Mouse (Mus musculus) thymus, postnatal 14 days (tissue): ENCODE results near the gene Zfp598.
A peak's percentile ranks its signal among the peaks of the same experiment; 100 is the strongest.
"Not testable (repeated sequence)": the region's sequence is repeated elsewhere in the genome, so short reads cannot be mapped to it uniquely, and the experiment has no call there.

Experiments used
- DNase-seq: peaks from one replicate; pipeline ENCODE4 v3.0.0; 2021

The Zfp598 gene

GRCm38 (mm10) chr17:24647493-24647892 is 22.0 kb upstream of the Zfp598 start:
- no peak for DNase-seq

- DNase-seq: no peak
Observed at GRCm38 (mm10) chr17:24648731-24649377, 20.6 kb upstream of the Zfp598 start.

GRCm38 (mm10) chr17:24649581-24650069 is 19.9 kb upstream of the Zfp598 start:
- peak; percentile 24 for DNase-seq

- peak; percentile 51 for DNase-seq
Observed at GRCm38 (mm10) chr17:24650070-24650616, 19.3 kb upstream of the Zfp598 start, which contains the start of gene Slc9a3r2. TSS of gene Slc9a3r2 (minus strand) at chr17:24650327.

- DNase-seq: no peak
Observed at GRCm38 (mm10) chr17:24650766-24651165, 18.7 kb upstream of the Zfp598 start.

GRCm38 (mm10) chr17:24651835-24652234 is 17.7 kb upstream of the Zfp598 start:
- no peak for DNase-seq

- DNase-seq: peak; percentile 78
Observed at GRCm38 (mm10) chr17:24653967-24654710, 15.3 kb upstream of the Zfp598 start.

GRCm38 (mm10) chr17:24654969-24655368 is 14.5 kb upstream of the Zfp598 start:
- DNase-seq: no peak

GRCm38 (mm10) chr17:24658017-24658758 is 11.3 kb upstream of the Zfp598 start, which contains the start of gene Npw:
TSS of gene Npw (minus strand) at chr17:24658457.
- DNase-seq: peak; percentile 23

- DNase-seq: not testable (repeated sequence)
Observed at GRCm38 (mm10) chr17:24667011-24667410, 2.5 kb upstream of the Zfp598 start.

- peak; percentile 65 for DNase-seq
Observed at GRCm38 (mm10) chr17:24667416-24667815, 2.1 kb upstream of the Zfp598 start.

GRCm38 (mm10) chr17:24669214-24669544 is 308 bp upstream of the Zfp598 start:
- not testable (repeated sequence) for DNase-seq

GRCm38 (mm10) chr17:24670246-24670844 is 858 bp downstream of the Zfp598 start:
- DNase-seq: no peak

GRCm38 (mm10) chr17:24671346-24671745 is 1.9 kb downstream of the Zfp598 start:
- no peak for DNase-seq

- no peak for DNase-seq
Observed at GRCm38 (mm10) chr17:24672141-24672540, 2.7 kb downstream of the Zfp598 start.

GRCm38 (mm10) chr17:24674277-24674676 is 4.8 kb downstream of the Zfp598 start:
- DNase-seq: no peak

GRCm38 (mm10) chr17:24676187-24676586 is 6.7 kb downstream of the Zfp598 start:
- peak; percentile 79 for DNase-seq

GRCm38 (mm10) chr17:24676877-24677276 is 7.4 kb downstream of the Zfp598 start:
- DNase-seq: no peak

GRCm38 (mm10) chr17:24677500-24678080 is 8.1 kb downstream of the Zfp598 start:
- no peak for DNase-seq

- DNase-seq: peak; percentile 59
Observed at GRCm38 (mm10) chr17:24686514-24686913, 17.0 kb downstream of the Zfp598 start.

GRCm38 (mm10) chr17:24687146-24687595 is 17.7 kb downstream of the Zfp598 start:
- peak; percentile 72 for DNase-seq

GRCm38 (mm10) chr17:24687599-24687998 is 18.1 kb downstream of the Zfp598 start:
- no peak for DNase-seq
